Mouse (Mus musculus) right cerebral cortex, adult 18-20 months (tissue): Measurements from ENCODE around the gene Thsd4.

Experiments
- DNase-seq: peaks from one replicate; pipeline ENCODE4 v3.0.0; 2022; ENCODE audit warnings: mixed read lengths

Thsd4 gene

DNA sequence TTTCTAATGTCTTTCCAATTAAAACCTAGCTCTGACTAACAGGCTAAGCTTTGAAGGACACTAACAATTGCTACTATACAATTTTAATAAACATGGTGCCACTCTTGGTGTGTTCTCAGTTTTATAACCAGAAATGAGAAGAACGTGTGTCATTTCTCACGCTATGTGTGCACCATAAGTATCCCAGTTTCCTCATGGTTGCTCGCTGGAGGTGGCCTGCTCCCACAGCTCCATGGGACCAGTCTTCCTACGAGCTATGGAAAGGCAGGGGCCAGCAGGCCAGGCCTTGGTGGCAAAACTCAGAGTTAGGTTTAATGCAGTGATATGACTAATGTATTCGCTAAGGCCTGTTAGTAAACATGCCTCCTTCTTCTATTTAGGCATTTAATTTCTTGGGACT, 468.7 kb downstream of the Thsd4 start:
- DNase-seq, result no peak

- no peak for DNase-seq
Measured at GRCm38 (mm10) chr9:60052415-60052814, 469.4 kb downstream of the Thsd4 start.

DNA sequence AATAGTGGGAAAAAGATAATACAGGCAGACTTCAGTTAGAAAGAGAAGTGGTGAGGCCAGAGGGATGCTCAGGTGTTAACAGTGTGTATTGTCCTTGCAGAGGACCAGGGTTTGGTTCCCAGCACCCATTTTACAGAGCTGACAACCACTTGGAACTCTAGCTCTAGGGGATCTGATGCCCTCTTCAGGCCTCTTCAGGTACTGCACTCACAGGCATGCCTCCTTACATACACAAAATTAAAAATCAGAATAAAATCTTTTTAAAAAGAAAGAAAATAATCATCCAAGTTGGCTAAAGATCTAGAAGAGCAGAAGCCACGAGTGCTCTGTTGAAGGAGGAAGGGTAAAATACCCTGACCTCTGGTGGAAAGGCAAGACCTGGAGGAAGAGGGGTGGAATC, 478.7 kb downstream of the Thsd4 start:
- no peak for DNase-seq

DNA sequence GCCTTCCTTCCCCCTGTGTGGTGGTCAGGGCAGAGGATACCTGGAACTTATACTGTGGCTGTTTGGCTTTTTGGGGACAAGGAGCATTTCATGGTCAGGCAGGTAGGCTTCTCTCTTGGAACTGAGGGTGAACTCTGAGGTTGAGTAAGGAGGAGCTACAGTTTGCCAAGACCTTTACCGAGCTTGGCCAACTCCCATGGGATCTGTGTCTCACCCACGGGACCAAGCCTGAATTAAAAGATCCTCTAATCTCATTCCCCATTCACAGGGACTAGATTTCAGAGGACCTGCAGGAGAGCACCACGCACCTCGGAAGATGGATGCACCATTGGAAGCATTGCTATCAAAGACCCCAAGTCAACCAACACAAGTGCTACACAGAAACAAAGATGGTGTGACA, 487.0 kb downstream of the Thsd4 start:
- DNase-seq, result no peak

DNA sequence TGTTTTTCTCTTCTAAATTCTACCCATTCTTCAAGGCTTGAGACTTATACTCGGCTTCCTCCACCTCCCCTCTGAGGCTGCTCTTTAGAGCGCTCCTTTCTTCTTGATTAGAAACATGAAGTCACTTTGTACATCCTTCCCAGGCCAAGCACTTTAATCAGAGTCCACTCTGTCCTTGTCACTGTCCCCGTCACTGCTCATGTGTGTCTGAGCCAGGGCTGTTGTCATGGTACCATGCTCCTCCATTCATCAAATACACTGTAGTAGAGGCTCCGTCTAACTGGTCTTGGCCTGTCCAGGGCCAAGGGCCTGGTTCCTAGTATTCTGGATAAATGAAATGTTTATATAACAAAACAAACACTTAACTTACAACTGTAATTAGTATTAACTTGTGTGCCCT, 494.6 kb downstream of the Thsd4 start:
- DNase-seq, result no peak

DNA sequence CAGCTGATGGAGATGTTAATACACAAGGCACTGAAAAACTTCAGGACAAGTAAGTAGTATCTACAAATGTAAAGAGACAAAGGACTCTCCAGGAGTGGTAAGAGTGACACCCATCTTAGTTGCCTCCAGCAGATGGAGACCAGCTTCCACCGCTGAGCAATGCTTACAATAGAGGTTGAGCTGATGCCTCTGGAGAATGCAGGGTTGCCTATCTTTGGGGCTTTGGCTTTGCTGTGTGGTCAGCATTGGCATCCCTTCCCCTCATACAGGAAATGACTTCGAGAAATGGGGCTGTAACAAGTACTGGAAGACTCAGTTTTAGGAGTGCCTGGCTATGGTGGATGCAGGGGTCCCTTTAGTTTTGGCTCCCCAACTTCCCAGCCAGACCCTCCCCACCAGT, 495.1 kb downstream of the Thsd4 start:
- no peak for DNase-seq

DNA sequence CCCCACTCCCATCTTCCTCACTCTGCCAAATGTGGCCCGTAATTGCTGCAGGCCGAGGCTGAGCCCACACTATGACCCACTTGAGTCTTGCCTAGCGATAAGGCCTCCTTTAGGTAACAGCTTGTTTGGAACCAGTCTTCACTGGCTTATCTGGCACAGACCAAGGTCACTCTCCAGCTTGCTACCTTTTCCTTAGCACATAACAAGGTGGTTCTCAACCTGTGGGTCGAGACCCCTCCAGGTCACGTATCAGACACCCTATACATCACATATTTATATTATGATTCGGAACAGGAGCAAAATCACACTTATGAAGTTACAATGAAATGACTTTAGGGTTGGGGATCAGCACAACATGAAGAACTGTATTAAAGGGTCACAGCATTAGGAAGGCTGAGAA, 495.9 kb downstream of the Thsd4 start:
- DNase-seq, result no peak

DNA sequence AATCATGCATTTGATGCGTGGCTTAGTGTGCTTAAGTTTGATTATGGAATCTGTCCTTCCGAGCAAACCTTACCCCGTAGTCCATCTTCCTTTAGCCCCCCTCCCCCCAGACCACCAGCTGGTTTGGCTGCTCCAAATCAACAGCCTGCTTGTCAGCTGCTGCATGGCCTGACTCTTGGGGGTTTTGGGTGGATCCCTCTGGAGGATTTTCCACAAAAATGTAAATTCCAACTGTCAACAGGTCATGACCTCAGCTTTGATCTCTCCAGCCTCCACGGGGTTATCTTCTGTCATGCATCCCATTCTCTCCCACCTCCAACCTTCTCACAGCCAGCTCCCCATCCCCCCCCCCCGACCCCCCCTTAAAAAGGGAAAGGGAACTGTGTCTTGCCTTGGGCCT, 496.9 kb downstream of the Thsd4 start:
- DNase-seq, result no peak

- DNase-seq, result no peak
Measured at GRCm38 (mm10) chr9:60024545-60024944, 497.3 kb downstream of the Thsd4 start.

GRCm38 (mm10) chr9:60022331-60022730, 499.5 kb downstream of the Thsd4 start:
- no peak for DNase-seq

- DNase-seq, result no peak
Measured at GRCm38 (mm10) chr9:60020444-60020843, 501.4 kb downstream of the Thsd4 start.

GRCm38 (mm10) chr9:60010285-60010684, 511.6 kb downstream of the Thsd4 start:
- DNase-seq, result no peak

DNA sequence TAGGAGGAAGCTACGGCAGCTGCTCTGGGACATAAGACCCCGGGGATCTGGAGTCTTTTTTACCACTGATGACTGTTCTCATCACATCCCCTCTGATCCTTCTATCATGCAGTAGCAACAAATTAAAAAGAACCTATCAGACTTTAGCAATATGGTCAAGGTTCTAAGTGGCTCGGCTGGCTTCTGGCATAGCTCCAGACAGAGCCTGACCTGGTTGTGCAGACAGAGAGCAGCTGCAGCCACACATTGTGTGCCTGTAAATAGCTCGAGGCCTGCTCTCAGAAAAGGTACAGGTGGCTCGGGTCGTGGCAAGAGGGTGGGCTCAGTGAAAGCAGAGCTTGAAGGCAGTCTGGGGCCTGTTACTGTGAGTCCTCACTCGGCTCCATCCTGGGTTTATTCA, 512.9 kb downstream of the Thsd4 start:
- no peak for DNase-seq

- no peak for DNase-seq
Measured at GRCm38 (mm10) chr9:60002323-60002722, 519.5 kb downstream of the Thsd4 start.

DNA sequence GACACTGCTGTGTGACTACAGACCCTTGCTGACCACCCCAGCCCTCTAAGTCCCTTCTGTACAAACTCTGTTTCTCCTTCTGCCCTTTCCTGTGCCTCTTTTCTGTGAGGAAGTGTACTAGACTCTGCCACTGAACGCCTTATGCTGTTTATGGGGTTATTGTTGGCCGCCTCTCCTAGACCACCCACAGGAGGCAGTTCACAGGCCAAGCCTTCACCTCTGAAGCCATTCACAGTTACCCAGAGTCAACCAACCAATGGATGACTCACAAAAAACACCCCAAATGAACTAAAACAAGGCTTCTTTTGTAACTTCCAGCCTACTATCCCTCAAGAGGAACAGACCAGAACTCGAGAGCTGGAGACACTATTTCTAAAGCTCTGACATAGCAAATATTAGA, 520.4 kb downstream of the Thsd4 start:
- no peak for DNase-seq

- DNase-seq, result peak; percentile 18
Measured at GRCm38 (mm10) chr9:59997725-59998124, 524.1 kb downstream of the Thsd4 start.

DNA sequence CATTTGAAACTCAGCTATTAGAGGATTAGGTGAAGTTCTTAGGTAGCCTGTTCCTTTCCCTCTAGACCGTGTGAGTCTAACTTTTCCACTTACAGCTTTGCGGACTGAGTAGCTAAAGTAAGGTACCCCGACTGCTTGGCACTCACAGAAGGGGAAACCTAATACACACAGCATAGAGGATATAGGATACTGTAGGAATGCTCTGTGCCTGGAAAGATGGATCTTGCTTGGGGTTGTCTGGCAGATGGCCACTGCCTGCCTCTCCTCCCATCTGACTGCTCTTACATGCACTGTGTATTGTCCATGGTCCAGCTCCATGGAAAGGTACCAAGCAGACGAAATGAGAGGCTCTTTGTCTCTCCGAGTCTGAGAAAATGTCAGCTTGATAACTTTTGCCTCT, 530.4 kb downstream of the Thsd4 start:
- no peak for DNase-seq

GRCm38 (mm10) chr9:59989864-59990263, 532.0 kb downstream of the Thsd4 start:
- DNase-seq, result peak; percentile 63

DNA sequence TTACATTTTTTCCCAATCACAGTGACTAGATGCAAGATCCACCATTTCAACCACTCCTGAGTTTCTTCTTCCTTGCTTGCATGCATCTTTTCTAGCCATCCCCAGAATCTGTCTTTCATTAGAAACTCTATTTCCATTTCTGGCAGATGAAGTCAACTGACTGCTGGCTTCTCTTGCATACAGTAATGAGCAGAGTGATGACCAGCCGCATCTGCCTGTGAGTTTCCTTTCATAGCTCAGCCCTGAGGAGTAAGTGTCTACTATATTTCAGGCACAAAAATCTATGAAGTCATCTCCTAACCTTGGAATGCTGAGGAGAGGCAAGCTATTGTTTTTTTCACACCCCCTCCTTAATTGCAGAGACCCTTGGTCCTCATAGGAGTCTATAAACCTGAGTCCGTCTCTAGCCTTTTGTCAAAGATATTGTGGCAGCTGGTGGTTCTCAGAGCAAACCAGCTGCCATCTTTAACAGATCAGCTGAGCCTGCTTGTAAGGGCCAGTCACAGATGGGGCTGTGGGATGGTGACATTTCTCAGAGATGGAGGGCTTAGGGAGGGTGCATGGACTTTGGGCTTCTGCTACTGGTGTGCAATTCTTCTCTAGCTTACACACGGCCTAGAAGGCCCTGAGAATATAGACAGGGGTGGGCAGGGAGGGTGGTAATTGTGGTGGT, 535.8 kb downstream of the Thsd4 start:
- DNase-seq, result peak; percentile 38

DNA sequence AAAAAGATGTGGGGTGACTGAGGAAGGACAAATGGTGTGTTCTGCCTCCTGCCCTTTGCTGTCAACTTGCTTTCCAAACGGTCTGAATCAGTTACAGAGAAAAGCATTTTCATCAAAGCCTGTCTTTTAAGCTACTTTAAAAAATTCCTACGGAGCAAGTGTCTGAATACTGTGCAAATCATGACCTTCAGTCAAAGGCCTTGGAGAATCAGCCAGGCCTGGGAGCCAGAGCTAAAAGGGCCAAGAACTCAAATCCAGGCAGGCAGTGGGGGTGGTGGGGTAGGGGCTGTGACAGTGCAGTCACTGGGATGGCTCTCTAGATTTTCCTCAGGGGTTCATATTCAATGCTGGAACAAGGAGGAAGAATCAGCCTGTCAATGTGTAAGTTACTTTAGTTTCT, 540.7 kb downstream of the Thsd4 start:
- no peak for DNase-seq

GRCm38 (mm10) chr9:59971263-59971662, 550.6 kb downstream of the Thsd4 start:
- DNase-seq, result no peak

GRCm38 (mm10) chr9:59969383-59969782, 552.5 kb downstream of the Thsd4 start:
- DNase-seq, result peak; percentile 61

GRCm38 (mm10) chr9:59965046-59965445, 556.8 kb downstream of the Thsd4 start:
- DNase-seq, result no peak

- DNase-seq, result peak; percentile 65
Measured at GRCm38 (mm10) chr9:59964367-59964766, 557.5 kb downstream of the Thsd4 start.

- DNase-seq, result no peak
Measured at GRCm38 (mm10) chr9:59961201-59961955, 560.5 kb downstream of the Thsd4 start.
